Mouse (Mus musculus) heart, embryonic 10.5 days (tissue): ENCODE measurements around the gene Tspyl3. TPM values are rescaled to one million over a fixed set of nuclear protein-coding genes. Genes with fewer than 3 reads are reported as not detected.
A peak's percentile ranks its signal among the peaks of the same experiment; 100 is the strongest.

ENCODE experiments used
- DNase-seq: peaks from one replicate; pipeline ENCODE4 v3.0.0-alpha.2; 2017; ENCODE audit warnings: low spot score
- H3K27ac ChIP-seq: fragments of 300-500 bp; sonication (generic); 2 replicates; pipeline ENCODE4 v1.5.1; 2016; ENCODE audit warnings: mild to moderate bottlenecking
- H3K27me3 ChIP-seq: fragments of 300-500 bp; sonication (generic); 2 replicates; pipeline ENCODE4 v1.6.1; 2016; ENCODE audit warnings: mild to moderate bottlenecking; ENCODE audit not compliant: poor library complexity, insufficient read depth, severe bottlenecking
- H3K36me3 ChIP-seq: fragments of 300-500 bp; sonication (generic); 2 replicates; pipeline ENCODE4 v1.6.1; 2016; ENCODE audit warnings: mild to moderate bottlenecking, moderate library complexity
- H3K4me1 ChIP-seq: fragments of 300-500 bp; sonication (generic); 2 replicates; pipeline ENCODE4 v1.6.1; 2016; ENCODE audit warnings: mild to moderate bottlenecking
- H3K4me3 ChIP-seq: fragments of 300-500 bp; sonication (generic); 2 replicates; pipeline ENCODE4 v1.5.1; 2016; ENCODE audit warnings: mild to moderate bottlenecking, moderate library complexity
- H3K9me3 ChIP-seq: fragments of 300-500 bp; sonication (generic); 2 replicates; pipeline ENCODE4 v1.6.1; 2016; ENCODE audit warnings: mild to moderate bottlenecking, moderate library complexity
- WGBS: fragments of 180-500 bp; shearing (Covaris S2); methylation state at CpG from one replicate; pipeline ENCODE4 v1.1.7; 2016; 5-methylcytosine and 5-hydroxymethylcytosine counted together
- polyA plus RNA-seq: library from polyadenylated mRNA; unstranded; fragments of >200 nt; fragmentation: Nextera tagmentation; extraction: Ambion mirVana; gene quantifications from 2 replicates; pipeline ENCODE4 v1.2.1, GENCODE M21; 2016

The Tspyl3 gene
- polyA plus RNA-seq, 1 experiment from 2014 or later, result 8.8 TPM

GRCm38 (mm10) chr2:153241250-153242014 is 16.2 kb upstream of the Tspyl3 start, which contains the start of the genes Plagl2 and Pofut1:
Plagl2 (minus strand) TSS chr2:153241426.
Pofut1 (plus strand) TSS chr2:153241533.
- WGBS, result under 1% methylated on average over 72 of the region's 72 CpGs
- H3K4me3 ChIP-seq, result peak within 1 kb of the TSS; percentile 79
- no peaks in the 10 kb centered on the region for H3K27me3 ChIP-seq
- H3K4me1 ChIP-seq, result peaks cover 41% of the 10 kb centered on the region
- H3K36me3 ChIP-seq, result peaks cover 27% of the 10 kb centered on the region
- no peaks in the 10 kb centered on the region for H3K9me3 ChIP-seq
- DNase-seq, result peak; percentile 93
- peak within 1 kb of the TSS; percentile 95 for H3K27ac ChIP-seq

GRCm38 (mm10) chr2:153240701-153241235 is 15.5 kb upstream of the Tspyl3 start:
- no peaks in the 10 kb centered on the region for H3K9me3 ChIP-seq
- H3K36me3 ChIP-seq, result peaks cover 28% of the 10 kb centered on the region
- peak overlapping the region; percentile 95 for H3K27ac ChIP-seq
- peaks cover 41% of the 10 kb centered on the region for H3K4me1 ChIP-seq
- peak; percentile 91 for DNase-seq
- under 1% methylated on average over 31 of the region's 33 CpGs for WGBS
- H3K27me3 ChIP-seq, result no peaks in the 10 kb centered on the region
- peak overlapping the region; percentile 79 for H3K4me3 ChIP-seq

GRCm38 (mm10) chr2:153239860-153240480 is 14.7 kb upstream of the Tspyl3 start:
- 3% methylated on average over 22 of the region's 22 CpGs for WGBS
- Histone ChIP-seq H3K27ac (peak overlapping the region; percentile 95), H3K36me3 (peaks cover 29% of the 10 kb centered on the region), H3K4me1 (peaks cover 41% of the 10 kb centered on the region), H3K4me3 (peak overlapping the region; percentile 79), H3K27me3 (no peaks in the 10 kb centered on the region), H3K9me3 (no peaks in the 10 kb centered on the region)
- no peak for DNase-seq

GRCm38 (mm10) chr2:153239021-153239859 is 14.0 kb upstream of the Tspyl3 start:
- 48% methylated on average over 7 of the region's 7 CpGs for WGBS
- peaks cover 29% of the 10 kb centered on the region for H3K36me3 ChIP-seq
- H3K9me3 ChIP-seq, result no peaks in the 10 kb centered on the region
- peaks cover 41% of the 10 kb centered on the region for H3K4me1 ChIP-seq
- H3K27me3 ChIP-seq, result no peaks in the 10 kb centered on the region
- peak overlapping the region; percentile 79 for H3K4me3 ChIP-seq
- H3K27ac ChIP-seq, result peak overlapping the region; percentile 95
- DNase-seq, result no peak

GRCm38 (mm10) chr2:153238406-153238805 is 13.2 kb upstream of the Tspyl3 start:
- Histone ChIP-seq H3K27ac (no peak overlapping the region), H3K36me3 (peaks cover 36% of the 10 kb centered on the region), H3K4me1 (peaks cover 41% of the 10 kb centered on the region), H3K9me3 (no peaks in the 10 kb centered on the region), H3K4me3 (peak overlapping the region; percentile 79), H3K27me3 (no peaks in the 10 kb centered on the region)
- no peak for DNase-seq
- 58% methylated on average over 2 of the region's 2 CpGs for WGBS

- no peaks in the 10 kb centered on the region for H3K9me3 ChIP-seq
- H3K27ac ChIP-seq, result no peak overlapping the region
Measured at GRCm38 (mm10) chr2:153237891-153238290, 12.7 kb upstream of the Tspyl3 start.

GRCm38 (mm10) chr2:153237193-153237592 is 12.0 kb upstream of the Tspyl3 start:
- DNase-seq, result no peak
- Histone ChIP-seq H3K4me3 (no peak overlapping the region), H3K27ac (no peak overlapping the region), H3K9me3 (no peaks in the 10 kb centered on the region), H3K36me3 (peaks cover 47% of the 10 kb centered on the region), H3K4me1 (peaks cover 35% of the 10 kb centered on the region), H3K27me3 (no peaks in the 10 kb centered on the region)
- 84% methylated on average over 4 of the region's 4 CpGs for WGBS

More at GRCm38 (mm10) chr2:153237891-153238290, 12.7 kb upstream of the Tspyl3 start:
- 74% methylated on average over 4 of the region's 4 CpGs for WGBS
- H3K36me3 ChIP-seq, result peaks cover 41% of the 10 kb centered on the region
- peaks cover 41% of the 10 kb centered on the region for H3K4me1 ChIP-seq
- no peaks in the 10 kb centered on the region for H3K27me3 ChIP-seq
- no peak overlapping the region for H3K4me3 ChIP-seq
- DNase-seq, result no peak

GRCm38 (mm10) chr2:153228523-153228922 is 3.3 kb upstream of the Tspyl3 start:
- Histone ChIP-seq H3K27ac (no peak overlapping the region), H3K4me1 (peaks cover 36% of the 10 kb centered on the region), H3K9me3 (no peaks in the 10 kb centered on the region), H3K27me3 (no peaks in the 10 kb centered on the region), H3K4me3 (no peak overlapping the region), H3K36me3 (peaks cover 57% of the 10 kb centered on the region)
- 74% methylated on average over 5 of the region's 5 CpGs for WGBS
- DNase-seq, result no peak

GRCm38 (mm10) chr2:153227959-153228358 is 2.7 kb upstream of the Tspyl3 start:
- H3K36me3 ChIP-seq, result peaks cover 51% of the 10 kb centered on the region
- peaks cover 36% of the 10 kb centered on the region for H3K4me1 ChIP-seq
- DNase-seq, result no peak
- 58% methylated on average over 4 of the region's 4 CpGs for WGBS
- H3K27ac ChIP-seq, result no peak overlapping the region
- H3K4me3 ChIP-seq, result no peak overlapping the region
- H3K9me3 ChIP-seq, result no peaks in the 10 kb centered on the region
- H3K27me3 ChIP-seq, result no peaks in the 10 kb centered on the region

GRCm38 (mm10) chr2:153225595-153225953 is 333 bp upstream of the Tspyl3 start:
- Histone ChIP-seq H3K4me1 (peaks cover 26% of the 10 kb centered on the region), H3K9me3 (no peaks in the 10 kb centered on the region), H3K27ac (peak overlapping the region; percentile 16; the same call in 1 of the 2 replicates), H3K27me3 (no peaks in the 10 kb centered on the region), H3K36me3 (peaks cover 31% of the 10 kb centered on the region), H3K4me3 (peak overlapping the region; percentile 69)
- 11% methylated on average over 3 of the region's 3 CpGs for WGBS
- no peak for DNase-seq

GRCm38 (mm10) chr2:153222566-153222965 is 2.7 kb downstream of the Tspyl3 start:
- 0 out of 2 replicates have a peak overlapping the region, but pooled peaks have one; percentile 6 for H3K27ac ChIP-seq
- peaks cover 29% of the 10 kb centered on the region for H3K4me1 ChIP-seq
- peaks cover 4% of the 10 kb centered on the region; the same call in 1 of the 2 replicates for H3K36me3 ChIP-seq
- no peaks in the 10 kb centered on the region for H3K9me3 ChIP-seq
- H3K4me3 ChIP-seq, result no peak overlapping the region
- no peak for DNase-seq
- H3K27me3 ChIP-seq, result no peaks in the 10 kb centered on the region
- WGBS, result 90% methylated on average over 2 of the region's 2 CpGs

- peaks cover 4% of the 10 kb centered on the region; the same call in 1 of the 2 replicates for H3K36me3 ChIP-seq
- 0 out of 2 replicates have a peak overlapping the region, but pooled peaks have one; percentile 6 for H3K27ac ChIP-seq
- no peaks in the 10 kb centered on the region for H3K27me3 ChIP-seq
- H3K4me3 ChIP-seq, result no peak overlapping the region
- H3K4me1 ChIP-seq, result peaks cover 29% of the 10 kb centered on the region
- no peaks in the 10 kb centered on the region for H3K9me3 ChIP-seq
- no peak for DNase-seq
Measured at GRCm38 (mm10) chr2:153222130-153222529, 3.1 kb downstream of the Tspyl3 start.
